Mouse (Mus musculus): ENCODE results near the gene Cfl1.
"Not testable (repeated sequence)": the region's sequence is repeated elsewhere in the genome, so short reads cannot be mapped to it uniquely, and the experiment has no call there.

The Cfl1 gene

DNA sequence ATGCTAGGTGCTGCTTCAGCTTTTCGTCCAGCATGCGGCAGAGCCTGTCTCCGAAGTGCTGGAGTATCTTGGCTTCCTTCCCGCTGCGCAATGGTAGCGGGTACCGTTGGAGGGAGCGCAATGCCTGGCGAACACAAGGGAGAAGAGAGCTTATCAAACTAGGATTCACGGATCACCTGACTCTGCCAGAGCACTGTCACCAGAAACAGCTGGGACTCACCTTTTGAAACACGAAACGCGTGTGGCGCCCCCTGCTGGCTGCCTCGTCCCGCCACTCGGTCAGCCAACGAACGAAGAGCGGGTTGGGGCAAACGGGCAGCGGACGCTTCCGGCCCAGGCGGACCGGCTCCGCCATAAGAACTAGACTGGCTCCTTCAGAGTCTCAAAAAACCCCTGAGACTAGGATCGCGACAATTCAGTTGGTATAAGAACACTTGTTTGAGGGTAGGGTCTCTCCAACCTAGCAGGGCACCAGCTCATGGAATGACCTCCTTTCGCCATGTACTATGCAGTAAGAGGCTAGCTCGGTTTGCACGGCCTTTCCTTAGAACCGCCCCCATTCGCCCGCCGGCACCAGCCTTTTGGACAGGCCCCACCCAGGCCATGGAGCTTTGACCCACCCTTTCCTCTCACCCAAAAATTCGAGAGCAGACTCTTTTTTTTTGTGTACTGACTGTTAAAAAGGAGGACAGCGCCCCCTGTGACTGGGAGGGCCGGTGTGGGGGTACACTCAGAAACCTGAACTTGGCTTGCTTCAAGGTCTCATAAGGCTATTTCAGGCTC is 2.3 kb upstream of the Cfl1 start, which contains the start of gene Mus81:
Gene Mus81 (minus strand): TSS at position 635 of the 783 bp plus-strand sequence.
- DNase-seq (ENCODE audit: extremely low read depth, low read depth, low spot score), result peak; percentile 74

DNA sequence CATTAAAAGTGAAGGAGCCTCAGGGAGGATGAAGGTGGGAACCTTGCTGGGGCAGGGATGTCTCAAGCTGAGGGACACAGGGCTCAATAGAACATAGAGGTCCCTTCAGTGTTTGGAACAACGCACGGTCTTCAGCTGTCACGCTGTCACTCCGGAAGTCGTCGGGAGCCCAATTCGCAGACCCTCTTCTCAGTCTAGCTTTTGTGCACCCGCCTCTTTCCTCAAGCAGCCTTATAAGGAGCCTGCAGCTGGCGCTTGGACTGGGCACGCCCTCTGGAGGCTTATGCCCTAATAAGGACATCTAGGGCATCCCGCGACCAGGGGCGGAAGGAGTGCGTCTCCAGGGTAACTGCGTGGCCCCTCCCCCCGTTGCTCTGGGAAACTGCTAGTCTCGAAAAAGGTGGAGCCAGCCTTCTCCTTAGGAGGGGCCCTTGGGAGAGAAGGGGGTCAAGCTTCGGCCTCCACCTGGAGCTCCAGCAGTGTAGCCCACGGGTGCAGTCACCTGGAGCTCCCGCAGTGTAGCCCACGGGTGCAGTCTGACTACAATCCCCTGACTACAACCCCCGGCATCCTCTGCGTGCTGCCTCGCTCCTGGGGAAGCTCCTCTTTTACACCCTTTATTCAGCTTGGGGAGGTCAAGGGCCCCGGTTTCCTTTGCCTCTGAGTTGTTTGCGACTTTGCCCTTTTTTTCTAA is 1.2 kb upstream of the Cfl1 start:
- DNase-seq (ENCODE audit: extremely low read depth, low read depth, low spot score), result peak; percentile 75

DNA sequence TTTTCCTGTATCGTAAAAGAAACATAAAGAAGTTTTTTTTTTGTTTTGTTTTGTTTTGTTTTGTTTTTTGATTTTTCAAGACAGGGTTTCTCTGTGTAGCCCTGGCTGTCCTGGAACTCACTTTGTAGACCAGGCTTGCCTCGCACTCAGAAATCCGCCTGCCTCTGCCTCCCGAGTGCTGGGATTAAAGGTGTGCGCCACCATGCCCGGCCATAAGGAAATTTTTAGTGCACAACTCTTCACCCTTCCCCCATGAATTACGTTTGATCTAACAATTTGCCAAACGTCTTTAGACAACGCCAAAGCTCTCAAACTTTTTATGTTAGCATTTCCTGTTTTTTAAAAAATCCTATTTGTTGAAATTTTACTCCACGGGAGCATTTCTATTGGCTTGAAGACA is 534 bp upstream of the Cfl1 start:
- DNase-seq (ENCODE audit: extremely low read depth, low read depth, low spot score), result not testable (repeated sequence)

DNA sequence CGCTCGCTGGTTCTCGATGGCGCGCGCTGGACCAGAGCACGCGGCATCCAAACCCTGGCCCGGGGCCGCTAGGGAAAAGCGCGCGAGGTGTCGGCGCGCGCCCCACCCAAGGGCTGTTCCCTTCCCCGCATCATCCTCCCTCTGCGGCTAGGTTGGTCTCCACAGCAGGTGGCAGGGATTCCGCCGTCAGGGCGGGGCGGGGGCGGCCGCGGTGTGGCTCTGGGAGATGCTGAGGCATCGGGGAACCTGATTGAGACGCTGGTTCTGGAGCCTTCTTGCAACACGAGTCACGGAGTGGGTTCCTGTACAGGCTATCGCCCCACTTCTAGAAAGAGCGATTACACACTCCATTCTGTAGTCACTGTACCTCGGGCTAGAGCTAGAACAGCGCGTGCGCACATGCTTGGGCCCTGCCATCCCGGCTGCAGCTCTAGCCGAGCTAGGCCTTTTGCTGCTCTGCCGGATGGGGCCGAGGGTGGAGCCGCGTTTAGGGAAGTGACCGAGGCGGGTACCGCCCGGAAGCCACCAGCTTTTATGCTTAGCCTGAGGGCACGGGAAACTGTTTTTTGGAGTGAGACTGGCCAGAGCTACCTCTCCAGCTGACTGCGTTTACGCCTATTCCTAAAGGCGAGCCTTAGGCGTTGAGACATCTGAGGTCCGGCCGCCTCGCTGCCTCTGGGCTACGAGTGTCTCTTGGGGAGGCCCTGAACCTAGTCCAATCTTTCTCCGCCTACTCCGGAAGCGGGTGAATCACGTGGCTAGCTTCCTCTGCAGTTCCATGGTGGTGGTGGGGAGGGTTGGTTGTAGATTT is 848 bp downstream of the Cfl1 start:
- no peak for DNase-seq (ENCODE audit: extremely low read depth, low read depth, low spot score)

DNA sequence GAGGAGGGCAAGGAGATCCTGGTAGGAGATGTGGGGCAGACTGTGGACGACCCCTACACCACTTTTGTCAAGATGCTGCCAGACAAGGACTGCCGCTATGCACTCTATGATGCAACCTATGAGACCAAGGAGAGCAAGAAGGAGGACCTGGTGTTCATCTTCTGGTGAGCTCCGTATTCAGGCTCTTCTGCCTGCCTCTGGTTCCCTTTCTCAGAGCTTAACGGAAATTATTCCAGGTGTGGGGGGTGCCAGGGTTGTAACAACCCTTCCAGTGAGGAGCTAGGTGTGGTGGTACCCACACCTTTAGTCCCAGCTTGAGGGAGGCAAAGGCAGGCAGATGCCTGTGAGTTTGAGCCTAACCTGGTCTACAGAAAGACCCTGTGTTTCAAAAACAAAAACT is 2.4 kb downstream of the Cfl1 start:
- DNase-seq (ENCODE audit: extremely low read depth, low read depth, low spot score), result no peak

DNA sequence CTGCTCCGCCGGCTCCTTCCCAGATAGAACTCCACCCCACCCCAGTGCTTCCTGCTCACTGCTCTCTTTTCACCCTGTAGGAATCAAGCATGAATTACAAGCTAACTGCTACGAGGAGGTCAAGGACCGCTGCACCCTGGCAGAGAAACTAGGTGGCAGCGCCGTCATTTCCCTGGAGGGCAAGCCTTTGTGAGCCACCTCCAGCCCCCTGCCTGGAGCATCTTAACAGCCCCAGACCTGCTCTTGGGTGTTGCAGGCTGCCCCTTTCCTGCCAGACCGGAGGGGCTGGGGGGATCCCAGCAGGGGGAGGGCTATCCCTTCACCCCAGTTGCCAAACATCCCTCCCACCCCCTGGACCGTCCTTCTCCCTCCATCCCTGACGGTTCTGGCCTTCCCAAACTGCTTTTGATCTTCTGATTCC is 3.1 kb downstream of the Cfl1 start:
- DNase-seq (ENCODE audit: extremely low read depth, low read depth, low spot score), result not testable (repeated sequence)

DNA sequence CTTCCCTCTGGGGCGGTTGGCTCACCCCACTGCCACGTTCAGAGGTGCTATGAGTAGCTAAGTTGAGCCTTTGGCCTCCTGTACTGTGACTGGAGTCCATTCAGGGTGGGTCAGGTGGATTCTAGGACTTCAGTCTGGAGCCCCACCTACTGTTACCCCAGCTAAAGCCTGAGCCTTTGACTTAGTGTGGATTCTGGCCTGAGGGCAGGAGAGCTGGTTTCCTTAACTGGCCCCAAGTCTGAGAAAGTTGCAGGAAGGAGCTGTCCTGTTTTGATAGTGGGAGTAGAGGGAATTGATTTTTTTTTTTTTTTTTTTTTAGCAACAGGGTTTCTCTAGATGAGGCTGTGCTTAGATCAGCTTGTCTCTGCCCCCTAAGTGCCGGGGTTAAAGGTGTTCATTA is 4.1 kb downstream of the Cfl1 start:
- no peak for DNase-seq (ENCODE audit: extremely low read depth, low read depth, low spot score)

DNA sequence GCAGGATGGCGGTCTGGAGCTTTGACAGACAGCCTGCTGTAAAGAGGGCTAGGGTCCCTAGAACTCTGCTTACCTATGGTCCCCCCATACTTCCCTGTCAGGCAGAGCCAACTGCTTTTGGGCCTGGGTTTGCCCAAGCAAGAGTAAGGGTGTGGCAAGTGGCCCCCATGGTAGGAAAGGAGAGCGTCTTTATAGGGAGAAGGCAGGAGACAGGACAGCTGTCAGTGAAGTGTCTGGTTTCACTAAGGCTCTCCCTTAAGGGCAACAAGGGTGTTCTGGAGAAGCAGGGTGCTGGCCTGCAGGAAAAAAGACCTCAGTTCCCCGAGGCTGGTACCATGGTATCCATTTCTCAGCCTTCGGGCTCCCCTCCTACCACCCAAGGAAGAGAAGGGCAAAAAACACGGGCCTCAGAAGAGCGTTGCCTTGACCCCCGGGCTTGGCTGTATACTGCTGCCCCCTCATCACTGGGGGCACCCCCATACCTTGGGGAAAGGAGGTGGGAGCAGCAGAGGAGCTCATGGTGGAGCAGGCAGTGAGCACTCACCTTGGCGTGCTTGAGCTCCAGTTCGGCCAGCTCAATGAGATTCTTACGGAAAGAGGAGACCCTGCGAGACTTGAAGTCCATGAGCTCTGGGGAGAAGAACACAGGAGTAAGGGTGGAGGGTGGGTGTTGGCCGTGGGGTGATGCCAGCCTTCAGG is 5.2 kb downstream of the Cfl1 start:
- DNase-seq (ENCODE audit: extremely low read depth, low read depth, low spot score), result no peak

DNA sequence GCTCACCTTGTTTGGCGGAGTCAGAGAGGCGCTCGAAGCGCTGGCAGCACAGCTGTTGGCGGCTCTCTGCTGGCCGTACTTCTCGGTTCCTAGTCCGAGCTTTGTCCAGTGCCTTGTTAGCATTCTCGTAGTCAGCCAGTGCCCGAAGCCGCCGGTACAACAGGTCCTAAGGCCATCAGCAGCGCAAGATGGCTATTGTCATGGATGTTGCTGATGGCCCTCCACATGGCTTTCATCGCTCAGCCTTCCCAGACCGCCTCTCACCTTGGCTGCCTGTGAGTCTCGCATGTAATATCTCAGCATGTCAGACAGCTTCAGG is 5.8 kb downstream of the Cfl1 start:
- DNase-seq (ENCODE audit: extremely low read depth, low read depth, low spot score), result no peak

DNA sequence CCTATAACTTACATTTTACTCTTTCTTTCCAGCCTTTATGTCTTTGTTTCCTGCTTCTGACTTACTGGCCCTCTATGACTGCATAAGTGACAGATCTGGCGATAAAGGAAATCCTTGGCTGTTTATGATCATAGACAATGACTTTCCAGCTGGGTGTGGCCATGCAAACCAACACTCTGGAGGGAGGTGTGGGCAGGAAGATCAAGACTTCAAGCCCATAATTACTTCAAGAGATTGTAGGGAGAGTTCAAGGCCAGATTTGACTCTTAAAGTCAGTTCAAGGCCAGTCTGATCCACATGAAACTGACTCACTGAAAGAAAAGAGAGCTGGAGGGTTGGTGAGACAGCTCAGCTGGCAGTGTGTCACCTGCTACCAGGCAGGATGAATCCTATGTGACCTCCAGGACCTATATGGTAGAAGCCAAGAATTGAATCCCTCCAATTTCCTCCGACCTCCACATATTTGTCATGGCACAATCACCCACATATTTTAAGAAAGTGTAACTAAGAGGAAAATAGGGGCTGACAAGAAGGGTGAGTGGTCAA is 10.1 kb downstream of the Cfl1 start:
- DNase-seq (ENCODE audit: extremely low read depth, low read depth, low spot score), result no peak

DNA sequence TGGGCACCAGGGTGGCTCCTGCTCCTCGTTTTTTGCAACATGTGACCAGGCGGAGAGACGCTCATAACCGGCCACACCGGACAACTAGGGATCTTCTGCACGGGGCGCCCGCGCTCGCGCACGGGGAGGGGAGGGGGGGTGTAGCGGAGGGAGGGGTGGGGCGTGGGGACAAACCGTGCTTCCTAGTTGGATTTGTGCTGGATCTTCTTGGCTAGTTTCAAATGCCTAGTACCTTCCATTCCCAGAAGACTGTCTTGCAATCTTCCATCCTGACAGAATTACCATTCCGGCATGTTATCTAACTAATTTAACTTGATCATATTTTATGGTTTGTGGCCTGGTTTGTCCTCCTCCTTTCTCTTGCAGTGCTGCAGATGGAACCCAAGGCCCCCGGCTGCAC is 13.4 kb downstream of the Cfl1 start, which contains the start of gene 1700020D05Rik:
Gene 1700020D05Rik (minus strand): TSS at position 101 of the 400 bp plus-strand sequence.
- no peak for DNase-seq (ENCODE audit: extremely low read depth, low read depth, low spot score)

DNA sequence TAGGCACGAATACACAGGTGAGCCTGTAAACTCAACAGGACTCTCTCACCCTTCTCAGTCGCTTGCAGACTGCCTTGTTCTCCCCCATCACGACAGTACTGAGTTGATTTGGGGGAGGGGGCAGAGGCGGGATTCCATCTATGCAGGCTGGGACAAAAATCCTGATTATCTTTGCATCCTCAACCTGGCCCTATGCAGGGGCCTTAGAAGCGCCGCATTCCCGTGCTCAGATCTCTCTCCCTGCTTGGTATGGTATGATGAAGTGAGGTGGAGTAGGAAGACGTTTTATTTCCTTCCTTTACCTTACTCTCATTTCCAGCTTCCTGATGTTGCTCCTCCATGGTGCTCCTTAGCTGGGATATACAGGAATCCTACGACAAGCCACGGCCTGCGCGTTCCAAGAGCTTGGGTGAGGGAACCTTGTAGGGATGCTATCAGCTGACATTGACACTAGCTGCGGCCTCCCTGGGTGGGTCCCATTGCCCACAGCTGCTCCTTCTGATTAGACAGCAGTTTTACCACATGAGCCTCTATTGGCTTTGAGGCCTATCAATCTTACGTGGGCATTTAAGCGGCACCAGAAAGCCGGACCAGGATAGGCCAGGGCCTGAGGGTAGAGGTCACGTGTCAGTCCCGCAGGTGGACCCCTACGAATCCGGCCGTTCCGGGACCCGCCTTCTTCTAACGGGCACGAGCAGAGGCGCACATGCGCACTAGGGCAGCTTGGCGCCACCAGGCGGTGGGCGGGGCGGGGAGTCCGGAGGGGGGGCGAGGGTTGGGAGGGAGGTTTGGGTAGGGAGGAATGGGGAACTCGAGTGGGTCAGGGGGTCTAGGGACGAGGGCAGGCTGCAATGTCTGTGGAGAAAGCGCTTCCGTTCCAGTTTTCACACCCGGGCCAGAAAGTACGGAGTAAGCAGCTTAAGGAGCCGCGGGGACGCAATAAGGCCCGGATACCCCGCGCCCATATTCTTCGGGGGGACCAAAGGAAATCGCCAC is 20.1 kb downstream of the Cfl1 start, which contains the start of gene Snx32:
Gene Snx32 (minus strand): TSS at position 508 of the 996 bp plus-strand sequence.
- DNase-seq (ENCODE audit: extremely low read depth, low read depth, low spot score), result peak; percentile 57

DNA sequence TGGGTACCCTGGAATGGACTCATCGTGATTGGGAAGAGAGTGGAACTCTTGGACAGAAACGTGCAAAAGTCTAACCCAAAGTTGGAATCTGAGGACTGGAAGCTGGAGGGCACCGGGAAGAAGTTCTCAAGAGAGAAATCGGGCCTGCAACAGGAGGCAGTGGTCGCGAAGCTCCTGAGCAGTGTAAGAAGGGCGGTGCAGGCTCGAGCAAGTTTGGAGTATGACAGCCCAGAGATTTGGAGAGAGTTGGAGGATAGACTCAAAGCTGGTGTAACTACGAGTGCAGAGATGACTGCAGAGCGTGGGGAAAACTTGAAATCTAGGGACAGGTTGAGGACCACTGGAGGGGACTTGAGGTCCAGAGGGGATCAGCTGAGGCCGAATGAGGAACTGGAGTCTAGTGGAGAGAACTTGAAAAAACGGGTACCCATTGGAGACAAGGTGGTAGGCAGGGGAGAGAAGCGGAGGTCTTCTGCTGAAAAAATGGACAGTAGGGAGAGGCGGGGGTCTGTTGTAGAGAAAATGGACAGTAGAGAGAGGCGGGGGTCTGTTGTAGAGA is 20.9 kb downstream of the Cfl1 start:
- DNase-seq (ENCODE audit: extremely low read depth, low read depth, low spot score), result no peak

DNA sequence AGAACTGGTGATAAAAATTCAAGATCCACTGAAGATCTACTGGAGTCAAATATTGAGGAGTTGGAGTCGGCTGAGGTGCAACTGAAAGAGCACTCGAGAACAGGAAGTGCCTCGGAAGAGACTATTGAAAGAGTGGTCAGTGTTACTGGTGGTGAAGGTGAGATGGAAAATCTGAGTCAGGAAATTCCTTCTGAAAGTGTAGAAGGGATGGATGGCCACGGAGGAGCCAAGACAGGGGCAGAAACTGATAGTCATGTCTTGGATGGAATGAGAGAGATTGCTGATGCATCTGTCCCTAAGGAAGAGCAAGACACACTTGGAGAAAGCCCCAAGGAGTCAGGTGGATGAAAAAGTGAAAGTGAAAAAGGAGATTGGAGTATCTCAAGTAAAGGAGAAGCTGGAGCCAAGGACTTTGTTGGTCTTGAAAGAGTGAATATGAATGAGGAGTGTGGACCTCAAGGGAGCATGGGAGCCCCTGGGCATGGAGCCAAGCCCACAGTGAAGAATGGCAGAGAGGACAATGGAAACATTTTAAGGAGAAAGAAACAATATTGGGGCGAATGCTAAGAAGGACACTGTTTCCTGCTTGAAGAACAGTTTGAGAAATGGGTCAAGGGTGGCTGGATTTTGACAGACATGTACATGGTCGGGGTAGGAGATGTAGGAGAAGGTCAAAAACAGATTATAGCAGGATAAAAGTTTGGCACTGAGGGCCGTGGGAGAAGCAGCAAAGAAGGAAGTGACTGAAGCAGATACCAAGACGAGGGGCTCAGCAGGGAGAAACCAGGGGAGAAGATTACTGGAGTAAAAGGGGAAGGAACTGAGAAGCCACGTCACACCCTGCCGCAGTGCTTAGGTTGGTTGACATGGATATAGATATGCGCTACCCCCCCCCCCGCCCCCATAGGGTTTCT is 22.1 kb downstream of the Cfl1 start:
- DNase-seq (ENCODE audit: extremely low read depth, low read depth, low spot score), result no peak

DNA sequence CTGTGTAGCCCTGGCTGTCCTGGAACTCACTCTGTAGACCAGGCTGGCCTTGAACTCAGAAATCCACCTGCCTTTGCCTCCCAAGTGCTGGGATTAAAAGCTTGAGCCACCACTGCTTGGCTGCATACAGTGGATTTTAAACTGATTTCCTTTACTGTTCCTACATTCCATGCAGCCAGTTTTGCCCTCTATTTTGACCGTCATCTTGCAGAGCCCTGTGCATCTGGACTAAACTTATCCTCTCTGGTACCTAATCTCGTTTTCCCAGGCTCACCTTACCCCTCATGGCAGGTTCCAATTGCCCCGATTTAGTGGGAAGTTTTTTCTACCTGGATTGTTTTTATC is 22.7 kb downstream of the Cfl1 start:
- no peak for DNase-seq (ENCODE audit: extremely low read depth, low read depth, low spot score)

DNA sequence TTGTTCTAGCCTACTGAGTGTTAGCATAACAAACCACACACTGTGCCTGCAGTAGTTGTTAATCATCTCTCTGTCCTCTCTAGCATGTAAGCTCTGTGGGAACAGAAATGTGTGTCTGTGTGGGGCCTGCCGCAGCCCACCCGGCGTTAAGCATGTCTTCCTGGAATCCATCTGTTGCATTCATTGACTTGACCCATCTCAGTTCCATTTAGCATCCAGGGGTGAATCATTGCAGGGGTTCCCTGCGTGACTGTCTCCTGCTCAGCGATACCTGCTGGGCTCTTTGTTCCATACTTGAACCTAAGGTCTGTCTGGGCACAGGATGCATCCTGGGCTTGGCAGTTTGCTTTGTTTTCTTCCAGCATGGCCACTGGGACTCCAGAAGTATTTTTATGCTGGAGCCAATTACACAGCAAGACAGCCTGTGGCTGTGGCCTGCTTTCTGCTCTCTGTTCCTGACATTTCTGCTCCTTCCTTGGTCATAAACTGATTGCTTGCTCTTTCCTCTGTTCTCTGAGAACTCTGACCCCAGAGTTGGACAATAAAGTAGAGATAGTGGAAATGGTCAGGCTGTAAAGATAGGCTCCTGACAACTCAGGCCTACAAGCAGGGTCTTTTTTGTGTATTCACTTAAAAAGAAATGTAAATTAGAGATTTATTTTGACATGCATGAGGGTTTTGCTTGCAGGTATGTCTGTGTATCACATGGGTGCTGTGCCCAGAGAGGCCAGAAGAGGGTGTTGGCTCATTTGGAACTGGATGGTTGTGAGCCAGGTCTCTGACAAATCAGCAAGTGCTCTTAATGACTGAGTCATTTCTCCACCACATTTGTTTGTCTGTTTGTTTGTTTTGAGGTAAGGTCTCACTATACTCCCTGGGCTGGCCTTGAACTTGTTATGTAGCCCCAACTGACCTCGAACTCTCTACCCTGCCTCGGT is 25.9 kb downstream of the Cfl1 start:
- DNase-seq (ENCODE audit: extremely low read depth, low read depth, low spot score), result no peak

DNA sequence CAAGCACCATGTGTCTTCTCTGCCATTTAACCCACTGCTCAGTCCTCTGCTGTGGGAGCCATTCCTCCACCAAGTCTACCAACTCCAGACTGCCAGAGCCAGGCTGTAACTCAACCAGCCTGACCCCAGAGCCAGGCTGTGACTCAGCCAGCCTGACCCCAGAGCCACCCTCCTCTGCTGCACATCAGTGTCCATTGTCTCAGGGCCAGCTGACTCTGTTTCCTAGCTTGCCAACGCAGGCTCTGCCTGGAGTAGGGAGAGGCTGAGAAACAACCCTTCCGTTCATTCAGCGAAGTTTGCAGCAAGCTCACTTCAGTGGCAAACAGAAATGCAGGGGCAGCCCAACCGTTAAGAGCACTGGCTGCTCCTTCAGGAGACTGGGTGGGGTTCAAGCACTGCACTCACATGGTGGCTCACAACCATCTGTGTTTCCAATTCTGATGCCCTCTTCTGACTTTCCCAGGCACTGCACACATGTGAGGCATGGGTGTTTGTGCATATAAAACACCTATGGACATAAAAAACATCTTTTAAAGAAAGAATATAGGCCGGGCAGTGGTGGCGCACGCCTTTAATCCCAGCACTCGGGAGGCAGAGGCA is 26.8 kb downstream of the Cfl1 start:
- DNase-seq (ENCODE audit: extremely low read depth, low read depth, low spot score), result no peak

Data from fat pad, adult 2 months (tissue).